ENCODE assay signal across 22 mouse cellular contexts in the genomic region with DNA sequence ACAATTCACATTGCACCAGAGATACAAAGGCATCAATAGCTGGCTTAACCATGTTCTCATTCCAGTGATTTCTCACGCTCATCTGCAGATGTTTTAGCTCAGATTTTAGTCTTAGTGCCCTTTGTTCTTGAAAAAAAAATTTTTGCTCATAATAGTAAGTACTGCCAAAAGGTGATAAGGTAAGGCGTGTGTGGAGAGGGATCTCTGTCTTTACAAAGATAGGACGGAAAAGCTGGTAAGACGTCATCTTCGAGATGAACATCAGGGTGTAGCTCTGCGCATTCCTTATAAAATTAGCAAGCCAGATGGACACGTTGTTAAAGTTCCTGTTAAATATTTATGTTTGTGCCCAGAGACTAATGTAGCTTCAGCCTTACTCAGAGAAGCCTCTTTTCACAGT. TPM values are rescaled to one million over a fixed set of nuclear protein-coding genes. Genes with fewer than 3 reads are reported as not detected.
DNase-seq lines count a peak whose midpoint lies in the region; ATAC-seq and TF ChIP-seq lines count a peak whose summit lies in the region.
"Had no signal": no experiment of that assay in that cellular context is flagged by ENCODE, and none has a peak within 500 bp of the region (broad histone marks: within the 10 kb centered on the region; RNA-seq: fewer than 3 reads in every experiment).

No protein-coding gene starts in this region.

- no peak overlapping the region for H3K27ac ChIP-seq in liver, embryonic 11.5 days (ENCODE audit: low read depth, low read length)
- peak overlapping the region; percentile 81 for H3K27ac ChIP-seq in MEL (ENCODE audit: control insufficient read depth, low read depth, low read length)
- no peak overlapping the region for H3K27ac ChIP-seq in liver, embryonic 13.5 days
- no peak overlapping the region for H3K27ac ChIP-seq in thymus, adult 2 months (ENCODE audit: control insufficient read depth, insufficient read depth, low read length)
- H3K27ac ChIP-seq: embryonic facial prominence, embryonic 13.5 days; hindbrain, embryonic 15.5 days; intestine, embryonic 15.5 days; left cerebral cortex, adult 2 months; midbrain, embryonic 12.5 days; neural tube, embryonic 12.5 days had no signal

- no peak overlapping the region for H3K4me3 ChIP-seq in liver, embryonic 11.5 days (ENCODE audit: low read depth, low read length)
- H3K4me3 ChIP-seq in MEL (ENCODE audit: control insufficient read depth in 1 of 2, insufficient read depth in 1 of 2, low read depth in 2 of 2, low read length in 2 of 2): no peak overlapping the region
- H3K4me3 ChIP-seq in liver, embryonic 13.5 days (replicated peaks): peak overlapping the region; percentile 26
- no peak overlapping the region for H3K4me3 ChIP-seq in thymus, adult 2 months (ENCODE audit: control insufficient read depth, insufficient read depth, low read length)
- H3K4me3 ChIP-seq: embryonic facial prominence, embryonic 13.5 days; hindbrain, embryonic 15.5 days; intestine, embryonic 15.5 days; left cerebral cortex, adult 2 months; midbrain, embryonic 12.5 days; neural tube, embryonic 12.5 days had no signal

- no peaks in the 10 kb centered on the region; the same call in 1 of the 2 replicates for H3K79me2 ChIP-seq in MEL (ENCODE audit: control insufficient read depth, insufficient read depth, low read length, poor library complexity)

- no peak for DNase-seq in liver, embryonic 11.5 days (ENCODE audit: low spot score)
- DNase-seq in liver (no peak), MEL (ENCODE audit: low read depth, low spot score) (peak; percentile 79)
- peak; percentile 25 for DNase-seq in liver, embryonic 13.5 days
- DNase-seq in spleen, postnatal 36 days (ENCODE audit: low spot score in 2 of 2): no peak
- DNase-seq in neural tube, embryonic 10.5 days (ENCODE audit: extremely low spot score, low spot score): no peak
- DNase-seq in thymus, adult 2 months: no peak
- DNase-seq: adrenal gland, adult 2 months; cerebellum, postnatal 10 days; heart, postnatal 36 days; kidney, adult 9 months; kidney, postnatal 25 days; layer of hippocampus, adult 9-11 months; left cerebral cortex, postnatal 4 days; right cerebral cortex, adult 18-20 months; thymus, postnatal 36 days had no signal

- no peak overlapping the region for H3K9ac ChIP-seq in liver, embryonic 11.5 days (ENCODE audit: low read depth, low read length)
- peak overlapping the region; percentile 34 for H3K9ac ChIP-seq in MEL (ENCODE audit: control insufficient read depth, low read depth, low read length, poor library complexity, severe bottlenecking)
- peak overlapping the region; percentile 19; the same call in 1 of the 2 replicates for H3K9ac ChIP-seq in liver, embryonic 13.5 days
- H3K9ac ChIP-seq: embryonic facial prominence, embryonic 13.5 days; hindbrain, embryonic 15.5 days; intestine, embryonic 15.5 days; midbrain, embryonic 12.5 days; neural tube, embryonic 12.5 days had no signal

- no peak for TF ChIP-seq CTCF in MEL (IDR thresholded peaks at IDR 0.05 in 2 of 3, conservative IDR thresholded peaks at IDR 0.05 in 1 of 3; ENCODE audit: control insufficient read depth in 1 of 3, insufficient read depth in 1 of 3, low read depth in 2 of 3, low read length in 3 of 3, poor library complexity in 1 of 3, severe bottlenecking in 1 of 3)
- no peak for TF ChIP-seq CTCF in thymus, adult 2 months (IDR thresholded peaks at IDR 0.05; ENCODE audit: borderline replicate concordance, control insufficient read depth, extremely low read depth, insufficient read depth, low read length, poor library complexity)

- H3K4me1 ChIP-seq in liver, embryonic 11.5 days (replicated peaks; ENCODE audit: control insufficient read depth, insufficient read depth, low read length): peaks cover 21% of the 10 kb centered on the region
- H3K4me1 ChIP-seq in MEL (ENCODE audit: control insufficient read depth in 1 of 2, insufficient read depth in 2 of 2, low read length in 2 of 2): peaks cover 5 to 35% of the 10 kb centered on the region in 2 experiments
- H3K4me1 ChIP-seq in liver, embryonic 13.5 days (replicated peaks): peaks cover 48% of the 10 kb centered on the region
- H3K4me1 ChIP-seq in thymus, adult 2 months (replicated peaks; ENCODE audit: control insufficient read depth, insufficient read depth, low read length): no peaks in the 10 kb centered on the region
- H3K4me1 ChIP-seq: hindbrain, embryonic 15.5 days; neural tube, embryonic 12.5 days had no signal

- no peak for TF ChIP-seq POLR2A in MEL (IDR thresholded peaks at IDR 0.05; ENCODE audit: control insufficient read depth in 1 of 2, insufficient read depth in 1 of 2, low read depth in 1 of 2, low read length in 2 of 2, poor library complexity in 1 of 2)
- TF ChIP-seq POLR2A in thymus, adult 2 months (IDR thresholded peaks at IDR 0.05; ENCODE audit: control insufficient read depth, extremely low read depth, insufficient read depth, low read length, poor library complexity): no peak

- no peak for TF ChIP-seq RAD21 in MEL (IDR thresholded peaks at IDR 0.05; ENCODE audit: low read depth, low read length)

- TF ChIP-seq EP300 in MEL (IDR thresholded peaks at IDR 0.05; ENCODE audit: low read depth in 1 of 2, low read length in 2 of 2): peak; percentile 86 to 94

- no peaks in the 10 kb centered on the region for H3K9me3 ChIP-seq in liver, embryonic 11.5 days (ENCODE audit: control insufficient read depth, low read length)
- H3K9me3 ChIP-seq in MEL (replicated peaks; ENCODE audit: insufficient read depth, low read length): no peaks in the 10 kb centered on the region
- H3K9me3 ChIP-seq in liver, embryonic 13.5 days (replicated peaks): no peaks in the 10 kb centered on the region
- H3K9me3 ChIP-seq: embryonic facial prominence, embryonic 13.5 days; hindbrain, embryonic 15.5 days; intestine, embryonic 15.5 days; midbrain, embryonic 12.5 days; neural tube, embryonic 12.5 days had no signal

- ATAC-seq in liver, embryonic 11.5 days (replicated peaks; ENCODE audit: low FRiP score): peak; percentile 88
- ATAC-seq in liver, embryonic 13.5 days (ENCODE audit: low read depth): peak; percentile 84
- ATAC-seq: intestine, embryonic 15.5 days had no signal

- H3K36me3 ChIP-seq in liver, embryonic 11.5 days (ENCODE audit: control insufficient read depth, insufficient read depth, low read length): no peaks in the 10 kb centered on the region
- peaks cover 0 to 26% of the 10 kb centered on the region in 2 experiments; a peak in 2 of 4 replicates for H3K36me3 ChIP-seq in MEL (ENCODE audit: control insufficient read depth in 1 of 2, insufficient read depth in 2 of 2, low read length in 2 of 2)
- H3K36me3 ChIP-seq in liver, embryonic 13.5 days: no peaks in the 10 kb centered on the region
- H3K36me3 ChIP-seq in thymus, adult 2 months (ENCODE audit: control insufficient read depth, insufficient read depth, low read length): no peaks in the 10 kb centered on the region
- H3K36me3 ChIP-seq: embryonic facial prominence, embryonic 13.5 days; hindbrain, embryonic 15.5 days; intestine, embryonic 15.5 days; midbrain, embryonic 12.5 days; neural tube, embryonic 12.5 days had no signal

- H3K27me3 ChIP-seq in liver, embryonic 11.5 days (replicated peaks; ENCODE audit: control insufficient read depth, insufficient read depth, low read length): no peaks in the 10 kb centered on the region
- no peaks in the 10 kb centered on the region for H3K27me3 ChIP-seq in MEL (ENCODE audit: control insufficient read depth in 1 of 2, insufficient read depth in 2 of 2, low read length in 2 of 2)
- no peaks in the 10 kb centered on the region for H3K27me3 ChIP-seq in liver, embryonic 13.5 days
- H3K27me3 ChIP-seq in thymus, adult 2 months (ENCODE audit: control insufficient read depth, insufficient read depth, low read length): no peaks in the 10 kb centered on the region
- H3K27me3 ChIP-seq: embryonic facial prominence, embryonic 13.5 days; hindbrain, embryonic 15.5 days; intestine, embryonic 15.5 days; neural tube, embryonic 12.5 days had no signal

- 25% methylated on average over 7 of the region's 7 CpGs for WGBS in liver, embryonic 11.5 days
- WGBS in liver, embryonic 13.5 days (ENCODE audit: insufficient replicate concordance): 15% methylated on average over 7 of the region's 7 CpGs
- WGBS in thymus, adult 2 months: 85% methylated on average over 7 of the region's 7 CpGs

- peak overlapping the region; percentile 49 for H3K4me2 ChIP-seq in liver, embryonic 11.5 days
- H3K4me2 ChIP-seq in liver, embryonic 13.5 days: peak overlapping the region; percentile 56
- H3K4me2 ChIP-seq: embryonic facial prominence, embryonic 13.5 days; hindbrain, embryonic 15.5 days; intestine, embryonic 15.5 days; midbrain, embryonic 12.5 days; neural tube, embryonic 12.5 days had no signal

TF ChIP-seq in MEL, 35 proteins besides CTCF, POLR2A, EP300 and RAD21 (continues in another document):
- TF ChIP-seq MAFK (IDR thresholded peaks at IDR 0.05; ENCODE audit: borderline replicate concordance, low read depth, low read length): peak; percentile 51; the same call in 1 of the 2 replicates
- no peak for TF ChIP-seq USF2 (IDR thresholded peaks at IDR 0.05; ENCODE audit: borderline replicate concordance in 1 of 2, insufficient read depth in 1 of 2, low read depth in 1 of 2, low read length in 2 of 2)
- peak; percentile 76 for TF ChIP-seq SIN3A (IDR thresholded peaks at IDR 0.05; ENCODE audit: low read length)
- TF ChIP-seq MYC (IDR thresholded peaks at IDR 0.05; ENCODE audit: low read depth, low read length): peak; percentile 61; the same call in 1 of the 2 replicates
- peak; percentile 87 for TF ChIP-seq BHLHE40 (IDR thresholded peaks at IDR 0.05; ENCODE audit: borderline replicate concordance, low read depth, low read length)
- peak; percentile 64 for TF ChIP-seq MAX (IDR thresholded peaks at IDR 0.05; ENCODE audit: low read length)
- TF ChIP-seq ZNF384 (IDR thresholded peaks at IDR 0.05; ENCODE audit: low read depth, low read length): peak; percentile 94
- peak; percentile 75; the same call in 1 of the 2 replicates for TF ChIP-seq MEF2A (IDR thresholded peaks at IDR 0.05; ENCODE audit: extremely low read depth, insufficient replicate concordance, low read depth, low read length, poor library complexity, severe bottlenecking)

RNA-seq across cellular contexts. Expression of a gene that starts 35.2 kb away (rescaled TPM):
- 17.3 and 18.5 TPM in 2 replicates for polyA plus RNA-seq in liver, embryonic 11.5 days (2014; fragmentation: Nextera tagmentation; extraction: Ambion mirVana)
- total RNA-seq in MEL (2012; rRNA removed): 15.4 and 20.6 TPM in 2 replicates
- polyA plus RNA-seq in MEL (2012; ENCODE audit: insufficient read depth in 1 of 2, insufficient read length in 2 of 2, low read depth in 1 of 2, low replicate concordance in 2 of 2, missing spikeins in 1 of 2): 10 to 100 TPM; 21.6 to 36.5 TPM
- polyA plus RNA-seq in liver, embryonic 13.5 days (2015; fragmentation: Nextera tagmentation; extraction: Ambion mirVana): 8.8 and 10.1 TPM in 2 replicates
- 5.5 and 7.2 TPM in 2 replicates for polyA plus RNA-seq in thymus, adult 2 months (2012; rRNA removed)

RNA-seq across cellular contexts. Expression of a gene that starts 35.3 kb away (rescaled TPM):
- 15.7 and 16.3 TPM in 2 replicates for polyA plus RNA-seq in liver, embryonic 11.5 days (2014; fragmentation: Nextera tagmentation; extraction: Ambion mirVana)
- total RNA-seq in MEL (2012; rRNA removed): 16.3 and 18.9 TPM in 2 replicates
- 10 to 100 TPM in 1 of 2 experiments, not detected in 1; 18.3 TPM for polyA plus RNA-seq in MEL (2012; ENCODE audit: insufficient read depth in 1 of 2, insufficient read length in 2 of 2, low read depth in 1 of 2, low replicate concordance in 2 of 2, missing spikeins in 1 of 2)
- polyA plus RNA-seq in liver, embryonic 13.5 days (2015; fragmentation: Nextera tagmentation; extraction: Ambion mirVana): 5.6 and 7.7 TPM in 2 replicates
- polyA plus RNA-seq in thymus, adult 2 months (2012; rRNA removed): 5.7 and 6.0 TPM in 2 replicates

Comparison
In these comparisons a context has a peak if more than half of its experiments do, and no peak if none do; other contexts are left out.
1. DNase-seq: peak in MEL (single experiment) and liver, embryonic 13.5 days (single experiment); none in liver, embryonic 11.5 days (single experiment), liver (single experiment), spleen, postnatal 36 days (0 of 2), neural tube, embryonic 10.5 days (single experiment) and thymus, adult 2 months (single experiment).